Mouse (Mus musculus): ENCODE results near the gene BC004004. TPM values are rescaled to one million over a fixed set of nuclear protein-coding genes. Genes with fewer than 3 reads are reported as not detected.

Gene BC004004
- polyA plus RNA-seq, 1 experiment from 2014 or later: 75.3 TPM

Other genes with a start within 250 kb of the BC004004 start
- gene Srsf3, start 236.2 kb upstream of the BC004004 start, polyA plus RNA-seq (2016; fragmentation: Nextera tagmentation; extraction: Ambion mirVana): 642 and 679 TPM in 2 replicates
- gene Cdkn1a, start 177.8 kb upstream of the BC004004 start, polyA plus RNA-seq (2016; fragmentation: Nextera tagmentation; extraction: Ambion mirVana): 34.8 and 41.6 TPM in 2 replicates
- 0.30 and 0.42 TPM in 2 replicates for gene Rab44, start 154.6 kb upstream of the BC004004 start, polyA plus RNA-seq (2016; fragmentation: Nextera tagmentation; extraction: Ambion mirVana)
- gene Cpne5, start 30.6 kb upstream of the BC004004 start, polyA plus RNA-seq (2016; fragmentation: Nextera tagmentation; extraction: Ambion mirVana): 7.0 and 7.7 TPM in 2 replicates
- gene Ppil1, start 4.6 kb upstream of the BC004004 start, polyA plus RNA-seq (2016; fragmentation: Nextera tagmentation; extraction: Ambion mirVana): 117 and 125 TPM in 2 replicates
- 1.2 and 1.3 TPM in 2 replicates for gene Pi16, start 48.9 kb downstream of the BC004004 start, polyA plus RNA-seq (2016; fragmentation: Nextera tagmentation; extraction: Ambion mirVana)
- gene Mtch1, start 79.1 kb downstream of the BC004004 start, polyA plus RNA-seq (2016; fragmentation: Nextera tagmentation; extraction: Ambion mirVana): 468 and 479 TPM in 2 replicates
- gene Fgd2, start 92.1 kb downstream of the BC004004 start, polyA plus RNA-seq (2016; fragmentation: Nextera tagmentation; extraction: Ambion mirVana): 3.7 and 4.2 TPM in 2 replicates
- 20.3 and 21.2 TPM in 2 replicates for gene Pim1, start 222.0 kb downstream of the BC004004 start, polyA plus RNA-seq (2016; fragmentation: Nextera tagmentation; extraction: Ambion mirVana)

Measured in neural tube, embryonic 12.5 days (tissue).